Mouse (Mus musculus) bone marrow macrophage, adult 2 months (primary cell): Measurements from ENCODE around the gene Sipa1l3.

Source experiments
- CTCF ChIP-seq: IDR thresholded peaks from 2 replicates; pipeline ENCODE4 v1.5.1; 2012; ENCODE audit warnings: low read depth, mild to moderate bottlenecking, low read length, moderate library complexity
- POLR2A ChIP-seq: IDR thresholded peaks from 2 replicates; pipeline ENCODE4 v1.6.1; 2012; ENCODE audit warnings: mild to moderate bottlenecking, low read depth, low read length, borderline replicate concordance

- no peak for TF ChIP-seq CTCF
- TF ChIP-seq POLR2A = no peak
Measured at GRCm38 (mm10) chr7:29490704-29491470, 27.6 kb downstream of the Sipa1l3 start.
